Mouse (Mus musculus): ENCODE results near the gene Ppp1ca.

- TF ChIP-seq CTCF (IDR thresholded peaks at IDR 0.05; ENCODE audit: low read depth) (no peak), EP300 (IDR thresholded peaks at IDR 0.05; ENCODE audit: low read depth) (no peak)
These were observed 21.0 kb upstream of the Ppp1ca start for GRCm38 (mm10) chr19:4170723-4171392.

All from heart, postnatal 0 days (tissue).